Mouse (Mus musculus): ENCODE data around the gene Nalcn.

Gene Nalcn

GRCm38 (mm10) chr14:123512923-123513322 is 114.0 kb downstream of the Nalcn start:
- DNase-seq (ENCODE audit: low spot score): no peak

GRCm38 (mm10) chr14:123495544-123495943 is 131.4 kb downstream of the Nalcn start:
- no peak for DNase-seq (ENCODE audit: low spot score)

GRCm38 (mm10) chr14:123488575-123489207 is 138.3 kb downstream of the Nalcn start:
- no peak for DNase-seq (ENCODE audit: low spot score)

DNA sequence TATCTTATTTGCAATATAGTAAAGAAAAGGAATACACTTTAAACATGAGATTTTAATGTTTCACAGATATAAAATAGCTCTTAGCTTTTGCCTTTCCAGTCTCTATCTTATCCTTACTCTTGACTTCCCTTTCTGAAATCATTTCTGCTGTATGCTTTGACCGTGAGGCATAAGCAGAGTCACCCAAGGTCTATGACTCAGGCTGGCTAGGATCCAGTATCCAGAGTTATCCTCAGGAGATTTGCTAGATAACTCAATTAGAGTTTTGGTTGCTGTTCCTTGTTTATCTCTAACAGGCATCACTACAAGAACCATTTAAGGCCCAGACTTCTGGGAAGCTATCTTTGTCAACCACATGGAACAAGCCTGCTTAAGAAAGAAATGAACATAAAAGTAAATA is 164.9 kb downstream of the Nalcn start:
- DNase-seq (ENCODE audit: low spot score): no peak

- no peak for DNase-seq (ENCODE audit: low spot score)
Observed at GRCm38 (mm10) chr14:123446031-123446430, 180.9 kb downstream of the Nalcn start.

DNA sequence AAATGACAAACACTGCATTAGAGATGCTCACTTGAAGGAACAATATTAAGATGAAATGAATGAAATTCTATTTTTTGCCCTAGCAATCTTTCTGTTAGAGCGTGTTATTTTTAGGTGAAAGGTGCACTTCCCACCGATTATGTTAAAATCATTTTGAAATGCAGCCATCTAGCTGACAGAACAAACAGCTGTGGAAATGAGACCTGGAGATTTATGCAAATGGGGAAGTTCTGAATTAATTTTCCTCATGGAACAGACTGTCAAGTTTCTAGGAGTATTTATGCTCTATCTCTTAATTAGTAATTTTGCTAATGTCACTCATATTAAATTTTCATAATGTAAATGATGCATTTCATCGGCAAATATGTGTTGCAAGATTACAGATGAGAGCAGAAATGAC is 191.4 kb downstream of the Nalcn start:
- DNase-seq (ENCODE audit: low spot score): no peak

GRCm38 (mm10) chr14:123376167-123376855 is 250.6 kb downstream of the Nalcn start:
- DNase-seq (ENCODE audit: low spot score): no peak

DNA sequence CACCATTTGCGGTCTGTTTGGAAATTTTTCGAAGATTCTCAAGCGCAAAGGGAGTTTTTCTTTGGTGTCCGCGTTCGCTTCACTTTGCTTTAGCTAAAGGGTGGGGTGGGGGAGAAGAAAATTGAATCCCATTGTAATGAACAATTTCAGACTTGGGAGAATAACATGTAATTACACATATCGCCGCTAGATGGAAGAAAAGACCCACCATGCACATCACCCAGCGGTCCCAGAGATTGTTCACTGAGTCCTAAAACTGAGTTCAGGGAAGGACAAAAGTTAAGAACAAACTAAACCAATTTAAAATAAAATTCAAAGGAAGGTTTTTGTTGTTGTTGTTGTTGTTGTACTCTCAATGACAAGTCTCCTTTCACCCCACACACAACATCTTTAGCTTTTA is 255.4 kb downstream of the Nalcn start:
- DNase-seq (ENCODE audit: low spot score): no peak

DNA sequence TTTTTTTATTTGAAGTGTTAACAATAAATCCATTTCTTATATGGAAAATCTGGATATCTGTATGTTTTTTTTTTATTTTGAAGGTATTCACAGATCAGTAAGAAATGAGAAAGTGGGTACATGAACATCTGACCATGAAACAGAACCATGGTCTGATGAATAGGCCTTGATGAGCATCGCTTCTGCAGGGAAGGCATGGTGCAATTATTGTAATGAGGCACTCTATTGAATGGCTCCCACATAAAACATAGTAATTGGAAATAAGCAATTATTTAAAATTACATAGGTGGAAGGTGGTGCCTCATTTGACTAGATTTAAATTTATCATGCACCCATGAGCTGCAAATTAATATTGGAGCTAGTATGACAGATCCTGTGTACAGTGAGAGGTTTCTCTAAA is 267.3 kb downstream of the Nalcn start:
- no peak for DNase-seq (ENCODE audit: low spot score)

DNA sequence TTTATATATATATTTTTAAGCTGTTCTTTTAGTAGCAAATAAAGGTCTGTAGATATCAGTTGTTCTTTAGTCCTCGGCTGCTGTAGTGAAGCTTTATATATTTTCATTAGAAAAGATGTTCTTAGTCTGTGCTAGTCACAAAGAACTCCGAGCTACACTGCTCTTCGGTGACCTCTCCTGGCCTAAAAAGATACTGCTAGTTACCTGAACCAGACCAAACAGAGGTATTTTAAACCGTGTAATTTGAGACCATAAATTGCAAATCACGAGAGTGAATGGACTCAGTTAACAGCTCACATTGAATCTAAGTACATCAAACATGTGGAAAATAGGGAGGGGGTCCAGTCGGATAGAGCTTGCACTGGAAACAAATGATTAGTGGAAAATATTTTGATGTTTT is 274.0 kb downstream of the Nalcn start:
- DNase-seq (ENCODE audit: low spot score): no peak

GRCm38 (mm10) chr14:123331841-123332240 is 295.1 kb downstream of the Nalcn start:
- DNase-seq (ENCODE audit: low spot score): no peak

- DNase-seq (ENCODE audit: low spot score): no peak
Observed at GRCm38 (mm10) chr14:123314369-123314768, 312.6 kb downstream of the Nalcn start.

- no peak for DNase-seq (ENCODE audit: low spot score)
Observed at GRCm38 (mm10) chr14:123312371-123312770, 314.6 kb downstream of the Nalcn start.

DNA sequence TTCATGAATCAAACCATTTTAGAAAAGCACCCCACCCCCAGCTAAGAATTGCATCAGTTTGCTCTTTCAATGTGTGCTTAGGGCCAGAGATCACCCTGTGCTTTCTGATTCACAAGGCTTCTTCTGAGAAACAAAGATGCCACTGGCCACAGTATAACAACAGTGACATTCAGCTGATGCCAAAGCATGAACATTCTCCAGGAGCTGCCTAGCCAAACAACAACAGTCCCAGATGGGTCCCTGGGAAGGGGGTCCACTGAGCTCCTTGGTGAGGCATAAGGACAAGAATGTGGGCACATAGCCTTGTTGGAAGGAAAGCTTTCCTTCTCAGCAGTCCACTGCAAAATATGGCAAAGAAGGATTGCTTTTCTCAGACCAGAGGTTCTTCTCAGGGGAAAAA is 330.9 kb downstream of the Nalcn start:
- no peak for DNase-seq (ENCODE audit: low spot score)

DNA sequence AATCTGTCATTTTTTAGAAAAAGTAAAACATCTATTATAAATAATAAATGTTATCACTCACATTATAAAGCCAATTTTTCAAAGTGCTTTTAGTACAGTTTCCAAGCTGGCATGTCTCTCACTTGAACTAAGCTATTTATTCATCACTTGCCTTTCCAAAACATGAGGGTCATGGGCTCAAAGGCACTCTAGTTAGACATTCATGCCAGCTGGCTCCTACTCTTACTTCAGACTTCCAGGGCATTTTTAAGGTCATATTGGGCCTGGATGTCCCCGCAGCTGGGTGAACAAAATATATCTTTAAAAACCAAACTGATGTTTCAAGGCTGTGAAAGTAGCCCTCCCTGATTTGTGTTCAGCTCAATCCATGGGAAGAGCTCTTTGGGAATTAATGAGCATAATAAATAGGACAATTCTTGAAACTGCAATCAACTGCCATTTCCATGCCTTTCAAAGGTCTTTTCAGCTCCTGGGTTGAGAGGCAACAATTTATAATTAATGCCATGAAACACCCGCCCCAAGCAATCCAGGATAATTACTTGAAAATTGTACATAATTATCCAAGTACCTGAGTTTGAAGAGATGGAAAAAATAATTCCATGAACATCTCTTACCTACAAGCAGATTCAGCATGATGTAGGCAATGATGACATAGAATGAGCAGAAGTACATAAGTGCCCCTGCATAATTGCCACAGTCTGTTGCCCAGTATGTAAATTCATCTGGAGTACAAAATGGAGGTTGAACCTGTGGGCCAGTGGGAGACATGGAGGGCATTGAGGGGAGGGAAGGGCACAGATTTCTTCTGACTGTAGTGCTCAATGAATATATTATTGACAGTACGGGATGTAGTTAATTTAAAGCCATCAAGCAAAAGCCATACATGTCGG is 335.6 kb downstream of the Nalcn start:
- no peak for DNase-seq (ENCODE audit: low spot score)

- no peak for DNase-seq (ENCODE audit: low spot score)
Observed at GRCm38 (mm10) chr14:123282165-123282564, 344.8 kb downstream of the Nalcn start.

DNA sequence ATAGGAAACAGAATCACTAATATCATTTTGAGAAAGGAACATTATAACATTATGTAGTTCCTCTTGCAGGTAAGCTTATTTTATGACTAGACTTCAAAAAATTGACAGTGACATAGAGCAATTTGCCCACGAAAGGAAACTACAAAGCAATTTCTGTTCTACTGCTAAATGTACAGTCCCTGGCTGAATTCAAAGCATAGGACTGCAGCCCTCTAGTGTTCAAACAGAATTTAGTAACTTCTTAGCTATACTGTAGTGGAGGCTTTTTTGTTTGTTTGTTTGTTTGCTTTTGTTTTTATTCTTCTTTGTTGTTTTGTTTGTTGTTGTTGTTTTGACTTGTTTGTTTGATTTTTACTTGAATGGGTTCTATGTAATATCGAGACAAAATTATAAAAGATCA is 354.8 kb downstream of the Nalcn start:
- DNase-seq (ENCODE audit: low spot score): no peak

DNA sequence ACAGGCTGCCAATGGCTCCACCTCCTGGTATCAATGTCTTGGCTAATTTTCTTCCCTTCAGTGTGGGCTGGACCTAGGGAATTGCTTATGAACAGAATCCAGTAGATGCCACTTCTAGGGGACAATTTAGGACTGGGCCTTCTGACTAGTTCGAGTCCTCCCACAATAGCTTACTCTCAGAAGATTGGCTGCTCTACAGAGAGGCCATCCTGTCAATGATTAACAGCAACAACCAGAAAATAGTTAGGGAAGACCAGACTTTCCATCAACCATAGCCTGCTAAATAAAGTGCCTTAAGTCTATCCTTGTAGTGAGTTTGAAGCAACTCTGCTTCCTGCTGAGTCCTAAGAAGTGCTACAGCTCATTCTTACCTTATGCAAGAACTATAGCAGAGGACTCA is 386.2 kb downstream of the Nalcn start:
- no peak for DNase-seq (ENCODE audit: low spot score)

DNA sequence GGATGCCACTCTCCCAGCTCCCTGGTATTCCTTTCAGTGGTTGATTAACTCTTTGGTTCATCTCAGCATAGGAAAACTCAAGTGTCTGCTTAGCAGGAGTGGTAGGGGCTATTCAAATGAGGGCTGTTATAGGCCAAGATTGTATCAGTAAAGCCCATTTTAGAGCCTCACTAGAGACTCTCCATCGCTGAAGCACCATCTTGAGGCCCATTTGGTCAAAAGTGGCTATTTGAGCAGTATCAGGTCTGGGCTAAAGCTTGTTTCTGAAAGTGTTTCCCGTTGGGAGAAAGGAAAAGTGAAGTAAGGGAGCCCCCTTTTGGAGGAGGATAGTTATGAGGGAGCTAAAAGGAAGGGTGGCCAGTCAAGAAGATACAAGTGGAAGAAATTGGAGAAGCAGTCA is 387.0 kb downstream of the Nalcn start:
- no peak for DNase-seq (ENCODE audit: low spot score)

DNA sequence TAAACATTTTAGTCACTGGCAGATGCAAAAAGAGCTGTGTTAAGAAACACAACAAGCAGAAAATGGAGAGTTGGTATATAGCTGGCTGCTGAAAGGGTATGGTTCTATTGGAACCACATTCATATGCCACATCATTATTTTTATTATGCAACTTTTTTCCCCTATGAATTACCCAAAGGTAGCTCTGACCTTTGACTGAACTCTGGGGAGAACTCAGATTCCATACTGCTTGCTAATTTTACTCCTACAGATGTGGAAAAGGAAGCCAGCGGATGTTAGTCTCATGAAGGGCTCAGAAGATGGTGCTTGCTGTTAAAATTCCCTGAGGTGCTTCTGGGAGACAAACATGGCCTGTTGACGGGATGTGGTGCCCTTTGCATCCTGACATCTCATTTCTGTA is 389.9 kb downstream of the Nalcn start:
- DNase-seq (ENCODE audit: low spot score): no peak

- no peak for DNase-seq (ENCODE audit: low spot score)
Observed at GRCm38 (mm10) chr14:123232630-123233206, 394.2 kb downstream of the Nalcn start.

All from T-cell, adult 2 months (primary cell).